Mouse (Mus musculus) heart, postnatal 0 days (tissue): Measurements from ENCODE around the gene Traf1.

Source experiments
- CTCF ChIP-seq: IDR thresholded peaks from 2 replicates; pipeline ENCODE4 v1.5.1; 2016; ENCODE audit warnings: antibody characterized with exemption, control low read depth, low read depth
- EP300 ChIP-seq: IDR thresholded peaks from 2 replicates; pipeline ENCODE4 v1.6.1; 2016; ENCODE audit warnings: antibody characterized with exemption, low read depth

- TF ChIP-seq CTCF (no peak), EP300 (no peak)
Observed at GRCm38 (mm10) chr2:34953547-34954116, 7.9 kb downstream of the Traf1 start.
